Comparison of ENCODE assay signal across 20 mouse cellular contexts in the genomic region with DNA sequence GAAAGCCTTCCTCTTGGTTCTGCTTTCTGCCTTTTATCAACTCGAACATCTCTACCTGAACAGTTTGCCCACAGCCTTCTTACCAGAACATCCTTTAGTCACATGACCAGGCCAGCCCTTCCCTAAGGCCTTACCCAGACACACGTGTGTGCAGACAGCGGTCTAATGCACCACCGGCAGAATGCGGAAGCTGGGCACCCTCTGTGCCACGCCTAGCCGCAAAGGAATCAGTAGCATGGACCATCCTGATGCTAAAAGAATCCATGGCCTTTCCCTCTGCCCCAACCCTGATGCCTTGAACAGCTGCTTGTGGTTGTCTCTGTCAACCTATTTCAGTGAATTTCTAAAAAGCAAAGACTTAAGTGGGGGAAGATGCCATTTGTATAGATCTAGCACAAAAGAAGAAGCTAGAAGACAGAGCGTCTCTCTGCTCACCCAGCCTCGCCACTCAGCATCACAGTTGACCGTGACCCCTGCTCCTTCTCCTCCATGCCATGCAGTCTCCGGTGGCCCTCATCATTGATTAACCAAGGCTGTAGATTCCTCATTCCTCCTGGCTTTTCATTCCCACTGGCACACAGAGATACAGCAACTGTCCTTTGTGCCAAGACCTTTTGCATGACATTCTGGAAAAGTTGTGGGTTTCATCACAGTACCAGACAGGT.
A peak's percentile ranks its signal among the peaks of the same experiment; 100 is the strongest.
DNase-seq lines count a peak whose midpoint lies in the region; ATAC-seq and TF ChIP-seq lines count a peak whose summit lies in the region.
"Had no signal": no experiment of that assay in that cellular context is flagged by ENCODE, and none has a peak within 500 bp of the region (broad histone marks: within the 10 kb centered on the region; RNA-seq: fewer than 3 reads in every experiment).

No protein-coding gene starts in this region.

- ATAC-seq in common myeloid progenitor, adult 5-6 weeks (replicated peaks; ENCODE audit: low read depth, poor library complexity, severe bottlenecking): peak; percentile 93
- peak; percentile 59 for ATAC-seq in megakaryocyte-erythroid progenitor cell, adult 5-6 weeks (replicated peaks; ENCODE audit: low FRiP score, low TSS enrichment, poor library complexity, severe bottlenecking)
- ATAC-seq: activated CD4-positive, CD25-positive, alpha-beta regulatory T cell, adult 4 months; forebrain, embryonic 13.5 days; midbrain, embryonic 13.5 days had no signal

- no peak overlapping the region for H3K4me3 ChIP-seq in kidney, adult 2 months (ENCODE audit: insufficient read depth, low read depth, low read length)
- no peak overlapping the region for H3K4me3 ChIP-seq in gastrocnemius, adult 2 months
- H3K4me3 ChIP-seq: embryonic facial prominence, embryonic 12.5 days; erythroblast, embryonic 14.5 days; forebrain, embryonic 13.5 days; lung, embryonic 15.5 days; midbrain, embryonic 13.5 days had no signal

- H3K27me3 ChIP-seq in kidney, adult 2 months (replicated peaks; ENCODE audit: control insufficient read depth, insufficient read depth, low read length): no peaks in the 10 kb centered on the region
- H3K27me3 ChIP-seq: embryonic facial prominence, embryonic 12.5 days; forebrain, embryonic 13.5 days; lung, embryonic 15.5 days; midbrain, embryonic 13.5 days had no signal

- no peaks in the 10 kb centered on the region for H3K36me3 ChIP-seq in kidney, adult 2 months (ENCODE audit: control insufficient read depth, insufficient read depth, low read length)

- DNase-seq in kidney, adult 2 months: peak; percentile 70
- DNase-seq in kidney, postnatal 10 days: peak; percentile 65
- no peak for DNase-seq in gastrocnemius, adult 2 months
- DNase-seq in c-Kit-positive CD71-positive TER-119-positive erythroid progenitor cells, embryonic 14.5 days (ENCODE audit: low spot score): no peak
- DNase-seq in ovary, adult 18-20 months (ENCODE audit: low spot score): no peak
- no peak for DNase-seq in adrenal gland, adult (ENCODE audit: inconsistent age in 2 of 2, low spot score in 1 of 2)
- DNase-seq: adrenal gland, postnatal 36 days; cerebellum, adult 2 months; gastrocnemius, postnatal 25 days; thymus, postnatal 4 days had no signal

- H3K27ac ChIP-seq in kidney, adult 2 months (ENCODE audit: insufficient read depth, low read depth, low read length): no peak overlapping the region
- H3K27ac ChIP-seq in gastrocnemius, adult 2 months: no peak overlapping the region
- H3K27ac ChIP-seq: embryonic facial prominence, embryonic 12.5 days; forebrain, embryonic 13.5 days; liver, embryonic 14.5 days; lung, embryonic 15.5 days; macrophage; midbrain, embryonic 13.5 days had no signal

- TF ChIP-seq CTCF in kidney, adult 2 months (conservative IDR thresholded peaks at IDR 0.05; ENCODE audit: insufficient read depth, insufficient read length, low read depth, low read length): no peak
- TF ChIP-seq CTCF in gastrocnemius, adult 2 months (IDR thresholded peaks at IDR 0.05): no peak

- intact Hi-C loops in gastrocnemius, adult 2 months (cut with DNase I): no loop called here

- peaks cover 4% of the 10 kb centered on the region; the same call in 1 of the 2 replicates for H3K4me1 ChIP-seq in kidney, adult 2 months (ENCODE audit: control insufficient read depth, insufficient read depth, low read length)

- WGBS in kidney, adult 2 months: 64% methylated on average over 11 of the region's 11 CpGs

- TF ChIP-seq POLR2A in kidney, adult 2 months (IDR thresholded peaks at IDR 0.05; ENCODE audit: low read depth, low read length): no peak

Comparison
In these comparisons a context has a peak if more than half of its experiments do, and no peak if none do; other contexts are left out.
1. DNase-seq: peak in kidney, adult 2 months (single experiment) and kidney, postnatal 10 days (single experiment); none in gastrocnemius, adult 2 months (single experiment), c-Kit-positive CD71-positive TER-119-positive erythroid progenitor cells, embryonic 14.5 days (single experiment), ovary, adult 18-20 months (single experiment) and adrenal gland, adult (0 of 2).